Mouse (Mus musculus) MEL (cell line): ENCODE measurements at regions not wholly inside any gene's neighbourhood (a gene's known extent, or its start where the extent isn't known, plus 50 kb on each side); places are given as distances from the start of the nearest gene placed in this dataset.

Experiments
- CHD2 ChIP-seq: IDR thresholded peaks from 2 replicates; pipeline ENCODE4 v1.6.1; 2011; ENCODE audit warnings: low read length, improper control_type of control experiment
- CTCF ChIP-seq, 3 experiments: IDR thresholded peaks in 2 of 3; conservative IDR thresholded peaks in 1 of 3; 2 replicates each; pipeline ENCODE4 v1.5.1; 2011 to 2012; ENCODE audit warnings: low read length in 3 of 3, low read depth in 2 of 3, mild to moderate bottlenecking in 2 of 3, improper control_type of control experiment in 1 of 3, inconsistent platforms in 1 of 3, mixed read lengths in 1 of 3, moderate library complexity in 1 of 3; ENCODE audit not compliant: control insufficient read depth in 1 of 3, insufficient read depth in 1 of 3, poor library complexity in 1 of 3, severe bottlenecking in 1 of 3
- JUND ChIP-seq: IDR thresholded peaks from 2 replicates; pipeline ENCODE4 v1.6.1; 2011; ENCODE audit warnings: low read depth, mild to moderate bottlenecking, improper control_type of control experiment, low read length
- POLR2A ChIP-seq, 2 experiments: IDR thresholded peaks; 2 replicates each; pipeline ENCODE4 v1.6.1; 2011 to 2012; ENCODE audit warnings: low read length in 2 of 2, mild to moderate bottlenecking in 2 of 2, control low read depth in 1 of 2, improper control_type of control experiment in 1 of 2, low read depth in 1 of 2, moderate library complexity in 1 of 2; ENCODE audit not compliant: control insufficient read depth in 1 of 2, insufficient read depth in 1 of 2, poor library complexity in 1 of 2
- RCOR1 ChIP-seq: IDR thresholded peaks from 2 replicates; pipeline ENCODE4 v1.6.1; 2012; ENCODE audit warnings: low read depth, mild to moderate bottlenecking, inconsistent platforms, low read length, improper control_type of control experiment
- TAL1 ChIP-seq: IDR thresholded peaks from 2 replicates; pipeline ENCODE4 v1.6.1; 2012; ENCODE audit warnings: mild to moderate bottlenecking, inconsistent platforms, low read length, moderate library complexity, mixed read lengths

DNA sequence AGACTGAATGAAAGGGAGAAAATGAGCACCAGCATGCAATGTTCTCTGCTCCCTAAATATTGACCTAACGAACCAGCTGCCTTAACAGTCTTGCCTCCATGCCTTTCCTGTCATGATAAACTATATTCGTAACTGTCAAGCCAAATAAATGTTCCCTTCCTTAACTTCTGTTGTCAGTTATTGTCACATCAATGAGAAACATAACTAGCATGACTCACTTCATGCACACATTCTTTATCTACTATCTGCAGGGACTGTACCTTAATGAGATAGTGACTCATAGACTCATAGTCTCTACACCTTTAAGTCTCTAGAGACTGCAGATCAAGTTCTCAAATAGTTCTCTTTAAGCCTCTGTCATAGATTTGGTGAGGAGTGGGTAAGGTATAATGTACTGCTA is 349.2 kb upstream of the Slc30a5 start:
- no peak for TF ChIP-seq RCOR1
- no peak for TF ChIP-seq CHD2
- TF ChIP-seq CTCF (IDR thresholded peaks at IDR 0.05 in 2 of 3, conservative IDR thresholded peaks at IDR 0.05 in 1 of 3; ENCODE audit: control insufficient read depth in 1 of 3, insufficient read depth in 1 of 3, low read depth in 2 of 3, low read length in 3 of 3, poor library complexity in 1 of 3, severe bottlenecking in 1 of 3): no peak
- TF ChIP-seq JUND: no peak
- TF ChIP-seq POLR2A (IDR thresholded peaks at IDR 0.05; ENCODE audit: control insufficient read depth in 1 of 2, insufficient read depth in 1 of 2, low read depth in 1 of 2, low read length in 2 of 2, poor library complexity in 1 of 2): no peak
- no peak; the same call in 1 of the 2 replicates for TF ChIP-seq TAL1
